ENCODE assay signal across 8 mouse cellular contexts in genomic region chr6:97178491-97179366, GRCm38 (mm10). TPM values are rescaled to one million over a fixed set of nuclear protein-coding genes. Genes with fewer than 3 reads are reported as not detected.
DNase-seq lines count a peak whose midpoint lies in the region; ATAC-seq lines count a peak whose summit lies in the region.

Tmf1 (minus strand) TSS chr6:97179122.

- H3K9me3 ChIP-seq in hindbrain, embryonic 16.5 days (ENCODE audit: control insufficient read depth, low read length) = no peaks in the 10 kb centered on the region

- H3K4me2 ChIP-seq in hindbrain, embryonic 16.5 days (ENCODE audit: low read length) = peak within 1 kb of the TSS; percentile 74

- ATAC-seq in hindbrain, embryonic 16.5 days = peak; percentile 99

- peaks cover 12% of the 10 kb centered on the region for H3K4me1 ChIP-seq in hindbrain, embryonic 16.5 days (ENCODE audit: control insufficient read depth, insufficient read depth, low read depth, low read length)

- H3K36me3 ChIP-seq in hindbrain, embryonic 16.5 days (ENCODE audit: control insufficient read depth, insufficient read depth, low read length) = 0 out of 2 replicates have a peak, but pooled peaks cover 6% of the 10 kb centered on the region
- peaks cover 1% of the 10 kb centered on the region for H3K36me3 ChIP-seq in macrophage (ENCODE audit: inconsistent target)

- WGBS in hindbrain, embryonic 16.5 days = under 1% methylated on average over 79 of the region's 80 CpGs
- under 1% methylated on average over 70 of the region's 80 CpGs for WGBS in macrophage (ENCODE audit: missing documents)

- no peaks in the 10 kb centered on the region for H3K27me3 ChIP-seq in hindbrain, embryonic 16.5 days (replicated peaks; ENCODE audit: control insufficient read depth, insufficient read depth, low read length)

- peaks cover 49% of the 10 kb centered on the region for H3K79me2 ChIP-seq in macrophage (ENCODE audit: inconsistent target)

- H3K4me3 ChIP-seq in hindbrain, embryonic 16.5 days (ENCODE audit: low read length) = peak within 1 kb of the TSS; percentile 96
- H3K4me3 ChIP-seq in macrophage (ENCODE audit: inconsistent target) = peak within 1 kb of the TSS; percentile 88

- peak within 1 kb of the TSS; percentile 97 for H3K9ac ChIP-seq in hindbrain, embryonic 16.5 days (ENCODE audit: low read depth, low read length)

- peak within 1 kb of the TSS; percentile 90 for H3K27ac ChIP-seq in hindbrain, embryonic 16.5 days (ENCODE audit: low read depth, low read length)
- H3K27ac ChIP-seq in macrophage = peak within 1 kb of the TSS; percentile 83

- DNase-seq in T-cell, adult 2 months (ENCODE audit: low spot score) = peak; percentile 96
- DNase-seq in cerebellum, postnatal 36 days = peak; percentile 95 to 97
- peak; percentile 94 for DNase-seq in gastrocnemius, adult 18-20 months (ENCODE audit: low spot score)
- DNase-seq in left cerebral cortex, adult 18-20 months (ENCODE audit: low spot score in 2 of 2) = peak; percentile 95 to 98
- peak; percentile 97 for DNase-seq in right cerebral cortex, adult 18-20 months
- peak; percentile 83 for DNase-seq in urinary bladder, postnatal 10 days (ENCODE audit: low spot score)

RNA-seq across cellular contexts. Expression of gene Tmf1, which starts in this region (rescaled TPM):
- total RNA-seq in gastrocnemius, adult 18-20 months (2021) = 10 to 100 TPM; 54.6 to 55.4 TPM
- polyA plus RNA-seq in hindbrain, embryonic 16.5 days (2015; fragmentation: Nextera tagmentation; extraction: Ambion mirVana) = 31.5 and 34.7 TPM in 2 replicates
- 10 to 100 TPM; 49.7 to 54.4 TPM for total RNA-seq in left cerebral cortex, adult 18-20 months (2021)
- total RNA-seq in macrophage (2018; cell fraction: chromatin; rRNA removed) = 10 to 100 TPM; 42.4 to 92.0 (median 68.5) TPM
- total RNA-seq in macrophage (2018; cell fraction: cytosol; rRNA removed) = 10 to 100 TPM; 36.6 to 66.2 (median 47.8) TPM
- 10 to 100 TPM; 38.4 to 89.1 (median 56.8) TPM for total RNA-seq in macrophage (2018; cell fraction: nucleus; rRNA removed)
- 19.9 to 24.8 TPM (median 20.9 TPM) in 3 replicates for polyA plus RNA-seq in macrophage (2018)

Comparison
In these comparisons a context has a peak if more than half of its experiments do, and no peak if none do; other contexts are left out.
1. Peak in every context shown above with its lines: DNase-seq, ATAC-seq, H3K4me3 ChIP-seq and H3K27ac ChIP-seq.